12 mouse cellular contexts compared by ENCODE assay signal in genomic region chr2:155072353-155073145, GRCm38 (mm10). TPM values are rescaled to one million over a fixed set of nuclear protein-coding genes. Genes with fewer than 3 reads are reported as not detected.
DNase-seq lines count a peak whose midpoint lies in the region; ATAC-seq and TF ChIP-seq lines count a peak whose summit lies in the region.
"Had no signal": no experiment of that assay in that cellular context is flagged by ENCODE, and none has a peak within 500 bp of the region (broad histone marks: within the 10 kb centered on the region; RNA-seq: fewer than 3 reads in every experiment).

No protein-coding gene starts in this region.

- no peak overlapping the region for H3K4me3 ChIP-seq in heart, embryonic 15.5 days
- H3K4me3 ChIP-seq in CH12.LX (replicated peaks in 1 of 3; ENCODE audit: low read depth in 2 of 3, low read length in 2 of 3, poor library complexity in 1 of 3): peak overlapping the region; percentile 62 to 83 (median 76)
- peak overlapping the region; percentile 56; the same call in 1 of the 2 replicates for H3K4me3 ChIP-seq in forebrain, embryonic 12.5 days (replicated peaks)
- H3K4me3 ChIP-seq in liver, embryonic 11.5 days (ENCODE audit: low read depth, low read length): peak overlapping the region; percentile 80; the same call in 1 of the 2 replicates

- TF ChIP-seq EP300 in CH12.LX (IDR thresholded peaks at IDR 0.05; ENCODE audit: low read length): no peak

- dilution Hi-C loops in CH12.LX (cut with MboI; ENCODE audit: extremely low pct_ligation_motif_present, extremely low pct_unique_long_range_greater_than_20kb, low sequenced_read_pairs): no loop called here

- no peak overlapping the region for H3K9ac ChIP-seq in heart, embryonic 15.5 days
- H3K9ac ChIP-seq in CH12.LX (ENCODE audit: insufficient read depth, low read depth): peak overlapping the region; percentile 91
- H3K9ac ChIP-seq in forebrain, embryonic 12.5 days: peak overlapping the region; percentile 62; the same call in 1 of the 2 replicates
- 0 out of 2 replicates have a peak overlapping the region, but pooled peaks have one; percentile 4 for H3K9ac ChIP-seq in liver, embryonic 11.5 days (ENCODE audit: low read depth, low read length)

- H3K27ac ChIP-seq in heart, embryonic 15.5 days: no peak overlapping the region
- H3K27ac ChIP-seq in CH12.LX (ENCODE audit: insufficient read depth, low read depth): no peak overlapping the region
- H3K27ac ChIP-seq in forebrain, embryonic 12.5 days: no peak overlapping the region
- no peak overlapping the region for H3K27ac ChIP-seq in liver, embryonic 11.5 days (ENCODE audit: low read depth, low read length)
- H3K27ac ChIP-seq: macrophage had no signal

- peak overlapping the region; percentile 74; the same call in 1 of the 2 replicates for H3K4me2 ChIP-seq in heart, embryonic 15.5 days
- H3K4me2 ChIP-seq in CH12.LX (ENCODE audit: insufficient read depth, low read depth, poor library complexity, severe bottlenecking): peak overlapping the region; percentile 80
- H3K4me2 ChIP-seq in forebrain, embryonic 12.5 days: peak overlapping the region; percentile 63
- peak overlapping the region; percentile 67 for H3K4me2 ChIP-seq in liver, embryonic 11.5 days

- intact Hi-C loops in heart, postnatal 25 days (cut with DNase I): loop anchor here (5.0 kb wide), 1 partner anchor 60 kb away; the partner anchor contains the start of gene Itch
- intact Hi-C loops in left cerebral cortex, postnatal 36 days (cut with DNase I): no loop called here

- H3K4me1 ChIP-seq in heart, embryonic 15.5 days (replicated peaks): peaks cover 25% of the 10 kb centered on the region
- H3K4me1 ChIP-seq in CH12.LX (ENCODE audit: control insufficient read depth in 1 of 2, insufficient read depth in 2 of 2): peaks cover 9 to 35% of the 10 kb centered on the region in 2 experiments; a peak in 3 of 4 replicates
- peaks cover 24% of the 10 kb centered on the region for H3K4me1 ChIP-seq in forebrain, embryonic 12.5 days
- peaks cover 23% of the 10 kb centered on the region for H3K4me1 ChIP-seq in liver, embryonic 11.5 days (replicated peaks; ENCODE audit: control insufficient read depth, insufficient read depth, low read length)

- WGBS in heart, embryonic 15.5 days: 79% methylated on average over 8 of the region's 8 CpGs
- 82% methylated on average over 8 of the region's 8 CpGs for WGBS in forebrain, embryonic 12.5 days
- 71% methylated on average over 8 of the region's 8 CpGs for WGBS in liver, embryonic 11.5 days

- no peak for TF ChIP-seq POLR2A in CH12.LX (IDR thresholded peaks at IDR 0.05; ENCODE audit: low read depth, low read length)

- no peak for TF ChIP-seq RAD21 in CH12.LX (IDR thresholded peaks at IDR 0.05; ENCODE audit: low read depth, low read length)

- DNase-seq in heart, postnatal 25 days (ENCODE audit: low spot score): no peak
- DNase-seq in CH12.LX (ENCODE audit: extremely low read depth): peak; percentile 52
- DNase-seq in liver, embryonic 11.5 days (ENCODE audit: low spot score): no peak
- no peak for DNase-seq in urinary bladder, postnatal 36 days (ENCODE audit: low spot score in 2 of 2)
- DNase-seq in left cerebral cortex, postnatal 36 days (ENCODE audit: low spot score in 2 of 2): no peak
- DNase-seq in frontal cortex, adult 2 months (ENCODE audit: extremely low spot score in 1 of 2, low spot score in 1 of 2): no peak
- DNase-seq: adrenal gland, adult 2 months; thymus, postnatal 36 days had no signal

- in situ Hi-C loops in CH12.LX (cut with MboI; ENCODE audit: low pct_ligation_motif_present, low pct_unique_long_range_greater_than_20kb, low sequenced_read_pairs): no loop called here

- TF ChIP-seq CTCF in CH12.LX (conservative IDR thresholded peaks at IDR 0.05 in 1 of 2, IDR thresholded peaks at IDR 0.05 in 1 of 2; ENCODE audit: low read depth in 2 of 2, low read length in 2 of 2): no peak

- peaks cover 64% of the 10 kb centered on the region for H3K79me2 ChIP-seq in CH12.LX (replicated peaks; ENCODE audit: control insufficient read depth, extremely low read depth, insufficient read depth, poor library complexity, severe bottlenecking)

- ATAC-seq in heart, embryonic 15.5 days (replicated peaks; ENCODE audit: insufficient number of reproducible peaks, insufficient read depth, low FRiP score, low read depth): no peak
- no peak for ATAC-seq in forebrain, embryonic 12.5 days (ENCODE audit: low FRiP score)
- ATAC-seq in liver, embryonic 11.5 days (replicated peaks; ENCODE audit: low FRiP score): no peak

- peaks cover 8% of the 10 kb centered on the region; the same call in 1 of the 2 replicates for H3K36me3 ChIP-seq in heart, embryonic 15.5 days
- peaks cover 16 to 31% of the 10 kb centered on the region in 2 experiments for H3K36me3 ChIP-seq in CH12.LX (replicated peaks in 1 of 2; ENCODE audit: control insufficient read depth in 1 of 2, insufficient read depth in 1 of 2, low read length in 1 of 2)
- H3K36me3 ChIP-seq in forebrain, embryonic 12.5 days (replicated peaks): peaks cover 11% of the 10 kb centered on the region
- peaks cover 10% of the 10 kb centered on the region for H3K36me3 ChIP-seq in liver, embryonic 11.5 days (ENCODE audit: control insufficient read depth, insufficient read depth, low read length)

- H3K9me3 ChIP-seq in heart, embryonic 15.5 days (replicated peaks): no peaks in the 10 kb centered on the region
- H3K9me3 ChIP-seq in CH12.LX (replicated peaks; ENCODE audit: low read length): no peaks in the 10 kb centered on the region
- no peaks in the 10 kb centered on the region for H3K9me3 ChIP-seq in forebrain, embryonic 12.5 days
- H3K9me3 ChIP-seq in liver, embryonic 11.5 days (ENCODE audit: control insufficient read depth, low read length): no peaks in the 10 kb centered on the region

- H3K27me3 ChIP-seq in heart, embryonic 15.5 days: no peaks in the 10 kb centered on the region
- H3K27me3 ChIP-seq in CH12.LX (replicated peaks): no peaks in the 10 kb centered on the region
- H3K27me3 ChIP-seq in forebrain, embryonic 12.5 days: no peaks in the 10 kb centered on the region
- no peaks in the 10 kb centered on the region for H3K27me3 ChIP-seq in liver, embryonic 11.5 days (replicated peaks; ENCODE audit: control insufficient read depth, insufficient read depth, low read length)

TF ChIP-seq in CH12.LX, 34 proteins besides CTCF, POLR2A, EP300 and RAD21 (continues in another document):
- TF ChIP-seq UBTF (IDR thresholded peaks at IDR 0.05; ENCODE audit: low read depth, low read length) (no peak), MAFK (IDR thresholded peaks at IDR 0.05; ENCODE audit: insufficient replicate concordance, low read length) (no peak), ZC3H11A (IDR thresholded peaks at IDR 0.05; ENCODE audit: low read depth, low read length) (no peak), CHD1 (IDR thresholded peaks at IDR 0.05; ENCODE audit: low read depth, low read length) (peak; percentile 57), MXI1 (IDR thresholded peaks at IDR 0.05; ENCODE audit: low read depth, low read length) (peak; percentile 62), IRF4 (IDR thresholded peaks at IDR 0.05; ENCODE audit: low read depth, low read length) (no peak), NRF1 (IDR thresholded peaks at IDR 0.05; ENCODE audit: low read depth, low read length) (no peak), SIN3A (IDR thresholded peaks at IDR 0.05; ENCODE audit: low read length) (no peak; the same call in 1 of the 2 replicates), ELF1 (IDR thresholded peaks at IDR 0.05; ENCODE audit: low read depth, low read length) (no peak), MAX (IDR thresholded peaks at IDR 0.05; ENCODE audit: low read length) (no peak), JUN (IDR thresholded peaks at IDR 0.05; ENCODE audit: insufficient read depth, low read depth, low read length) (no peak), GABPA (IDR thresholded peaks at IDR 0.05; ENCODE audit: insufficient replicate concordance, low read depth, low read length) (no peak), ZNF384 (IDR thresholded peaks at IDR 0.05; ENCODE audit: low read depth, low read length) (no peak), USF1 (IDR thresholded peaks at IDR 0.05; ENCODE audit: low read depth, low read length) (no peak), E2F4 (IDR thresholded peaks at IDR 0.05; ENCODE audit: insufficient replicate concordance, low read depth, low read length) (no peak), ZMIZ1 (IDR thresholded peaks at IDR 0.05; ENCODE audit: low read depth, low read length) (no peak), RCOR1 (conservative IDR thresholded peaks at IDR 0.05; ENCODE audit: low read depth, low read length) (no peak), KAT2A (IDR thresholded peaks at IDR 0.05; ENCODE audit: insufficient replicate concordance, low read length) (no peak), MYC (IDR thresholded peaks at IDR 0.05; ENCODE audit: low read depth, low read length) (0 out of 2 replicates have a peak, but pooled peaks have one; percentile 50), NELFE (IDR thresholded peaks at IDR 0.05; ENCODE audit: low read depth, low read length) (no peak), PAX5 (IDR thresholded peaks at IDR 0.05; ENCODE audit: low read length) (no peak), MAZ (IDR thresholded peaks at IDR 0.05; ENCODE audit: low read depth, low read length) (no peak)

RNA-seq across cellular contexts. Expression of gene Ahcy, which starts 1.7 kb away (rescaled TPM):
- 36.9 and 46.4 TPM in 2 replicates for polyA plus RNA-seq in heart, embryonic 15.5 days (2015; fragmentation: Nextera tagmentation; extraction: Ambion mirVana)
- total RNA-seq in heart, postnatal 25 days (2021): 10 to 100 TPM; 10.9 to 11.3 TPM
- 514 and 556 TPM in 2 replicates for total RNA-seq in CH12.LX (2012; rRNA removed)
- 529 and 543 TPM in 2 replicates for total RNA-seq in CH12.LX (2014; rRNA removed)
- polyA plus RNA-seq in CH12.LX (2012; ENCODE audit: insufficient read length, low read depth): 364 and 444 TPM in 2 replicates
- 61.2 and 62.6 TPM in 2 replicates for polyA plus RNA-seq in forebrain, embryonic 12.5 days (2016; fragmentation: Nextera tagmentation; extraction: Ambion mirVana)
- polyA plus RNA-seq in liver, embryonic 11.5 days (2014; fragmentation: Nextera tagmentation; extraction: Ambion mirVana): 107 and 114 TPM in 2 replicates
- 10 to 100 TPM; 12.2 to 14.1 TPM for total RNA-seq in left cerebral cortex, postnatal 36 days (2021)
- 32.3 and 34.4 TPM in 2 replicates for polyA plus RNA-seq in frontal cortex, adult 2 months (2012; rRNA removed)

RNA-seq across cellular contexts. Expression of gene Gm14226, which starts 54.5 kb away (rescaled TPM):
- 0.39 and 0.42 TPM in 2 replicates for polyA plus RNA-seq in heart, embryonic 15.5 days (2015; fragmentation: Nextera tagmentation; extraction: Ambion mirVana)
- under 1 TPM; 0.13 to 0.17 TPM for total RNA-seq in heart, postnatal 25 days (2021)
- total RNA-seq in CH12.LX (2012; rRNA removed) (0.13 TPM in 1 of 2 replicates, not detected in the other), CH12.LX (2014; rRNA removed) (not detected in 2 replicates)
- polyA plus RNA-seq in CH12.LX (2012; ENCODE audit: insufficient read length, low read depth): 0.10 TPM in 1 of 2 replicates, not detected in the other
- polyA plus RNA-seq in forebrain, embryonic 12.5 days (2016; fragmentation: Nextera tagmentation; extraction: Ambion mirVana): 0.50 and 0.77 TPM in 2 replicates
- polyA plus RNA-seq in liver, embryonic 11.5 days (2014; fragmentation: Nextera tagmentation; extraction: Ambion mirVana): 1.8 and 3.1 TPM in 2 replicates
- total RNA-seq in left cerebral cortex, postnatal 36 days (2021): under 1 TPM; 0.10 to 0.11 TPM
- polyA plus RNA-seq in frontal cortex, adult 2 months (2012; rRNA removed): 0.06 TPM in 2 replicates
- total RNA-seq: gastrocnemius, adult 8-10 months had no signal
- polyA plus RNA-seq: macrophage had no signal
